Mouse (Mus musculus) neural tube, embryonic 15.5 days (tissue): ENCODE data around the gene Uckl1. TPM values are rescaled to one million over a fixed set of nuclear protein-coding genes. Genes with fewer than 3 reads are reported as not detected.
A peak's percentile ranks its signal among the peaks of the same experiment; 100 is the strongest.

Experiments used
- ATAC-seq: fragments of 200-750 bp; cut with Nextera tagmentation; 2 replicates; pipeline ENCODE4 v1.8.0; 2017; ENCODE audit warnings: mild to moderate bottlenecking, moderate TSS enrichment, moderate library complexity; ENCODE audit not compliant: low FRiP score
- H3K27ac ChIP-seq: fragments of 300-500 bp; sonication (generic); replicated peaks from 2 replicates; pipeline ENCODE4 v1.5.1; 2015; ENCODE audit warnings: mild to moderate bottlenecking, inconsistent platforms
- H3K27me3 ChIP-seq: fragments of 300-500 bp; sonication (generic); replicated peaks from 2 replicates; pipeline ENCODE4 v1.6.1; 2015; ENCODE audit warnings: inconsistent platforms
- H3K36me3 ChIP-seq: fragments of 300-500 bp; sonication (generic); 2 replicates; pipeline ENCODE4 v1.6.1; 2015; ENCODE audit warnings: inconsistent platforms
- H3K4me1 ChIP-seq: fragments of 300-500 bp; sonication (generic); 2 replicates; pipeline ENCODE4 v1.6.1; 2015; ENCODE audit warnings: inconsistent platforms
- H3K4me2 ChIP-seq: fragments of 300-500 bp; sonication (generic); 2 replicates; pipeline ENCODE4 v1.6.1; 2015; ENCODE audit warnings: inconsistent platforms, mild to moderate bottlenecking, moderate library complexity
- H3K4me3 ChIP-seq: fragments of 300-500 bp; sonication (generic); replicated peaks from 2 replicates; pipeline ENCODE4 v1.5.1; 2015; ENCODE audit warnings: mild to moderate bottlenecking, inconsistent platforms
- H3K9ac ChIP-seq: fragments of 300-500 bp; sonication (generic); replicated peaks from 2 replicates; pipeline ENCODE4 v1.6.1; 2015; ENCODE audit warnings: mild to moderate bottlenecking, inconsistent platforms
- H3K9me3 ChIP-seq: fragments of 300-500 bp; sonication (generic); replicated peaks from 2 replicates; pipeline ENCODE4 v1.6.1; 2016; ENCODE audit warnings: inconsistent platforms
- WGBS: fragments of 180-500 bp; shearing (Covaris S2); methylation state at CpG from one replicate; pipeline ENCODE4 v1.1.7; 2015; ENCODE audit warnings: mixed read lengths; 5-methylcytosine and 5-hydroxymethylcytosine counted together
- polyA plus RNA-seq: library from polyadenylated mRNA; unstranded; fragments of >200 nt; fragmentation: Nextera tagmentation; extraction: Ambion mirVana; gene quantifications from 2 replicates; pipeline ENCODE4 v1.2.1, GENCODE M21; 2015

The Uckl1 gene
- polyA plus RNA-seq, 1 experiment from 2014 or later: 66.7 TPM

DNA sequence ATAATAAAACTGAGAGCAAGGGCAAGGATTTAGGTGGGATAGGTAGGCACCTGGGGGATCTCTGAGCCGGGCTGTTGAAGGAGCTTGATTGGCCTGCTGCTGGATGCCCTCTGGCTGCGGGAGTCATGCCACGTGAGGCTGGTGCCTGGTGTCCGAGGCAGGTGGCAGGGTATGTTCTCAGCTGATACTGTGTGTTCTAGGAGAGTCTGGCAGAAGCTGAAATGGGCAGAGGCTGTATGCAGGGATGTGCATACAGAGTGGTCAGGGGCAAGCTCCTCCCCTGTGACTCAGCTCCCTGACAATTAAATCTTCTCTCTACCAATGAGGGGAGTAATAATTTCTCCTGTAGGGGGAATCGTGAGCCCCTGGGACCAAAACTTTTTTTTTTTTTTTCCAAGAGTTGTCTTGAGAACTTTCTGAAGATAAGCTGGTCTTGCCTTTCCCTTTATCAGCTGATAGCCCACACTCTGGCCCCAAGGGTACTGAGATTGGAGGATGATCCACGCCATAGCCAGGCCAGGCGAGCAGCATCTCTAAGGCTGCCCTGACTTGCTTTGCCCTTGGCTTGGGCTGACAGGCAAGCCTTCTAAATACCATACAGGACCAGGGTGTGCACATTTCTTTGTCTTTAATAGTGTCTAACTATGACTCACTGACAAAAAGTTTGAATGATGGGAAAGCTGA lies 12.8 kb upstream of the Uckl1 start:
- H3K36me3 ChIP-seq: peaks cover 13% of the 10 kb centered on the region
- no peaks in the 10 kb centered on the region for H3K27me3 ChIP-seq
- no peak overlapping the region for H3K27ac ChIP-seq
- ATAC-seq: no peak
- WGBS: 75% methylated on average over 7 of the region's 7 CpGs
- H3K4me3 ChIP-seq: peak overlapping the region; percentile 74
- peak overlapping the region; percentile 89 for H3K4me2 ChIP-seq
- no peaks in the 10 kb centered on the region for H3K9me3 ChIP-seq
- peaks cover 58% of the 10 kb centered on the region for H3K4me1 ChIP-seq
- no peak overlapping the region; the same call in 1 of the 2 replicates for H3K9ac ChIP-seq

DNA sequence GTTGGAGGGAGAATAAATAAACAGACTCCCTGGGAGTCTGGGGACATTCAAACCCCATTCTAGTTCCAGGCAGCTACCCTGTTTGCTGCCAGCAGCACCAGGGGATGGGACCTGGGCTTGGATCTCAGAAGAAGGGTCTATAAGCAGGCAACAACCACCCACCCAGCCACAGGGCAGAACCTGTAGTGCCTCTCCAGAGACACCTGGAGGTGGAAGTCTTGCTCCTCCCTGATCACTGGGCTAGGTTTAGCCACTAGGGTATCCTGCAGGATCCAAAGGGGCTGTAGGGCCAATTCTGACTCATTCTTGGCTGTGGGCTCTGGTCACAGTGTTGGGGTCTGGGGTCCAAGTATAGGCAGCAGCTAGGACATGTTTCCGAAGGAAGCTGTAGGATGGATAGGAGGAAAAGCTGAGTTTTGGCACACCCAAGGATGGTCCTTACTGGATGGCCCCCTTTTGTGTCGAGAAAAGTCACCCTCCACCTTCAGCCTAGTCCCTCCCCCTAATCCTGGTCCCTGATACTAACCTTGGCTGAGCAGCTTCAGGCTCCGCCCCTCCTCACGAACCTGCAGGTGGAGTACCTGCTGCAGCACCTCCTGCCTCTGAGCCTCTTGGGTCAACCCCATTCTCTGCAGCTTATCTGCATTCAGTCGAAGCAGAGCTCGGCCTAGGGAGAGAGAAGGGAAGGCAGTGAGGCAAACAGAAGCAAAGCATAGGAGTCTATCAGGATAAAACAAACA lies 11.7 kb upstream of the Uckl1 start:
- 64% methylated on average over 6 of the region's 6 CpGs for WGBS
- no peak overlapping the region for H3K4me2 ChIP-seq
- H3K4me3 ChIP-seq: no peak overlapping the region
- ATAC-seq: no peak
- H3K9me3 ChIP-seq: no peaks in the 10 kb centered on the region
- peaks cover 53% of the 10 kb centered on the region for H3K4me1 ChIP-seq
- H3K36me3 ChIP-seq: peaks cover 13% of the 10 kb centered on the region
- H3K9ac ChIP-seq: no peak overlapping the region
- no peaks in the 10 kb centered on the region for H3K27me3 ChIP-seq
- H3K27ac ChIP-seq: no peak overlapping the region

DNA sequence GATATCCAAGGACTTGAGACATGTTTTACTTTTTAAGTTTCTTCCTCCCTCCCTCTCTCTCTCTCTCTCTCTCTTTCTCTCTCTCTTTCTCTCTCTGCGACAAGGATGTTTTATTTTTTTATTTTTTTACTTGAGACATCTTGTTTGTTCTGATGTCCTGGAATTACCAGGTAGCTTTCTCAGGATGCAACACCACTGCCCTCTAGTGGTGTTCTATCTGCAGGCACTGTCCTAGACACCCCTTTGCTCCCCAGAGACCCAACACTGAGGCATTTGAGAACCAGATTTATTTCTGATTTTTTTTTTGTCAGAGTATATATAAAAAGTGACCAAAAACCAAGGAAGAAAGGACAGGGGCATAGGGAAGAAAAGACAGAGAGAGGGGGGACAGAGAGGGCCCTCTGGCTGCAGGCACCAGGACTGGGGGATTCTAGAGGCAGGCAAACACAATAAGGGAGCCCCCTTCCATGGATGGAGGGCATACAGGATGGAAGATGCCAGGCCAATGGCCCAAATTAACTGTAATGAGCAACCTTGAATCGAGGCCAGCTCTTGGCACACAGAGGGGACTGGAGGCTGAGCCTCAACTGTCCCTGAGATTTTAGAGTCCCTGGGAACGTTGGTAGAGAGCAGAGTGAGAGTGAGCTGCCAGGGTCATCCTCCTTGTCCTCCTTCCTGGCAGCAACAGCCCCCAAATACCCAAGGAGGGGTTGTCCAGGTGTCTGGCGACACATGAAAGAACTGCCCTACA lies 10.4 kb upstream of the Uckl1 start:
- H3K9ac ChIP-seq: no peak overlapping the region
- H3K27me3 ChIP-seq: no peaks in the 10 kb centered on the region
- no peak overlapping the region for H3K4me2 ChIP-seq
- 70% methylated on average over 4 of the region's 4 CpGs for WGBS
- peaks cover 59% of the 10 kb centered on the region for H3K4me1 ChIP-seq
- no peak for ATAC-seq
- H3K36me3 ChIP-seq: peaks cover 21% of the 10 kb centered on the region
- H3K27ac ChIP-seq: no peak overlapping the region
- no peak overlapping the region for H3K4me3 ChIP-seq
- H3K9me3 ChIP-seq: no peaks in the 10 kb centered on the region

DNA sequence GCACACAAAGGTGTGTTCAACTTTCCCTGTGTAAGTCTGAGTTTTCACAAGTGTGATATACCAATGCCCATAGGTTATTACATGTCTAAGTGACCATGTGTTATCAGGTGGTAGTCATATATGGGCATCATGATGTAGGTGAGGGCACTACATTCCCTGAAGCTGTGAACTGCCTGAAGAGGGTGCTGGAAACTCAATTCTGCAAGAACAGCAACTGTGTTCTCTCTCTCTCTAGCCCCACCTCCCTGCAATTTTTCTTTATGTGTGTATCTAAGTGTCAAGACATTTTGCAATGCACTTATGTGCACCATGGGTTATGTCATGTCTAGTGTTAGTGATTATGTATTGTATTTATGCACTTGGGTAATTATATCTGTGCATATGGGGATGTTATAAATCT lies 9.2 kb upstream of the Uckl1 start:
- Histone ChIP-seq H3K27me3 (no peaks in the 10 kb centered on the region), H3K4me2 (no peak overlapping the region), H3K9me3 (no peaks in the 10 kb centered on the region), H3K36me3 (peaks cover 33% of the 10 kb centered on the region), H3K27ac (no peak overlapping the region), H3K9ac (no peak overlapping the region), H3K4me3 (no peak overlapping the region), H3K4me1 (peaks cover 53% of the 10 kb centered on the region)
- ATAC-seq: no peak

DNA sequence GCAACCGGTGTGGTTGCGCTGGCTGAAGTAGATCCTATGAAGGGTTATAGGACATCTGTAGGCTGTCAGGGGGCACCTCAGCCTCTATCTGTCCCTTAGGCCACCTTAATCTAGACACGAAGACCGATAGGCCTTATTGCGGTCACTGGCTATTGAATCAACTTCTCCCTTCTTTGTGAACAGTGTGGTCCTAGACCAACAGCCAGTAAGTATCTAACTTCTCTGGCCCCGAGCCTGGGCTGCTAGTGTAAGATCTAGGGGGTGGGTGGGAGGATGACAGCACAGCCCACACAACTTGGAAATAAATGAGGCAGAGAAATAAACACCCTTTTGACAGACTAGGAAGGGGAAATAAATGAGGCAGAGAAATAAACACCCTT lies 8.3 kb upstream of the Uckl1 start:
- Histone ChIP-seq H3K36me3 (peaks cover 42% of the 10 kb centered on the region), H3K4me2 (peak overlapping the region; percentile 90), H3K9ac (peak overlapping the region; percentile 90), H3K4me1 (peaks cover 47% of the 10 kb centered on the region), H3K27me3 (no peaks in the 10 kb centered on the region), H3K27ac (peak overlapping the region; percentile 95), H3K4me3 (peak overlapping the region; percentile 83), H3K9me3 (no peaks in the 10 kb centered on the region)
- ATAC-seq: peak; percentile 22; the same call in 1 of the 2 replicates
- 3% methylated on average over 6 of the region's 6 CpGs for WGBS

DNA sequence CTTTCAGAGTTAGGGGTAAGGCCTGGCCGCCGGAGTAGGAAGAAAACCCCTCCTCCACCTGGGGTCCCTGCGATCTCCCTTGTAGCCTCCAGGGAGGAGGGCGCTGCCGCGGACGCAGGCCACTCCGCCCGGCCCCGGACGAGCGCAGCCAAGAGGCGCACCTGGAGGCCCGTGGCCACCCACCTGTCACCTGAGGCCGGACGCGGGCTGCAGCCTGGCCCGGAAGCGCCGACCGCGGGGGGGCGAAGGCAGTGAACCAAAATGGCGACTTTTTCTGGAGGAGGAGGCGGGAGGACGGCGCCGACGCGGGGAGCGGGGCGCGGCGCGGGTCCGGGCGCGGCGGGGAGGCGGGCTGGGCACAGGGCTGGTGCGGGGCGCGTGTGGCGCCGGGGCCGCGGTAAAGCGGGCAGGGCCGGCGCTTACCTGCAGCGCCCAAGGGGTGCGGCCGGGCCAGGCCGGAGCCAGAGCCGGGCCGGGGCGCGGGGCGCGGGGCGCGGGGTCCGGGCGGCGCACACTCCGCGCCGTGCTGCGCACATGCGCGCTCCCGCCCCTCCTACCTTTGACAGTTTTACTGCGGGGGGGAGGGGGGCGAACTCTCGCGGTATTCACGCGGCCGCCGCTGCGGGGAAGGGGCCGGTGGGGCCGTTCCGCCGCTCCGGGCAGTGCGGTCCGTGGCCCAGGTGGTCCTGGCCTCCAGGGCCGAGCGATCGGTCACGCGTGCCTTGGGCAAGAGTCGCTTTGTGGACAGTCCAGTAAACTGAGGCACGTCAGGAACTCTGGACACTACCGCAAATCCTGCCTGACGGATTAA lies 7.7 kb upstream of the Uckl1 start, which contains the start of gene Zfp512b:
Zfp512b (minus strand) TSS at position 573 of the 811 bp plus-strand sequence.
- peak within 1 kb of the TSS; percentile 83 for H3K4me3 ChIP-seq
- no peaks in the 10 kb centered on the region for H3K27me3 ChIP-seq
- H3K27ac ChIP-seq: peak within 1 kb of the TSS; percentile 95
- H3K9me3 ChIP-seq: no peaks in the 10 kb centered on the region
- H3K36me3 ChIP-seq: peaks cover 47% of the 10 kb centered on the region
- peak; percentile 90 for ATAC-seq
- WGBS: under 1% methylated on average over 59 of the region's 97 CpGs
- H3K9ac ChIP-seq: peak within 1 kb of the TSS; percentile 90
- peak within 1 kb of the TSS; percentile 90 for H3K4me2 ChIP-seq
- peaks cover 43% of the 10 kb centered on the region for H3K4me1 ChIP-seq

DNA sequence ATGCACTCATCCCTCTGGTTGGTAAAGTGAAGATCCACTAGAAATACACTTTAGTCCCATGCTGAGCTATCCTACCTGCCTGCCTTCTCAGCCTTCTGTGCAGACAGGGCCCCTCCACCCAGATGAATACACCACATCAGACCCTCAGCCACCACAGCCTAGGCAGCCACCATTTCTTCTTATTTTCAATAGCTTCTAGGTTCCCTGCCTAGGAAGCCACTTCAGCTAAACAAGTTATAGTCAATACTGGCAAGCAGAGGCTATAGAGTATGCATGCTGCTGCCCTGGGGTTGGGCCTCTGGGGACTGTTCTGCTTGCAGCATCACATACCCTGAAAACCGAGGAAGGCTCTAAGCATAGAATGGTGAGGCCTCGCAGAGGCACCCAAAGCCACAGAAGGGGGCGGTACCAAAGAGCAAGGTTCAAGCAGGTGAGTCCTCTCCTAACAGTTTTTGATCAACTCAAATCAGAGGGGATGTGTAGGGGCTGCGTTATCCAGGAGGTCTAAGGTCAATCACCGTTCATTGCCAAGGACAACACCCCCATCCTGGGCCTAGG lies 6.9 kb upstream of the Uckl1 start, which contains the start of gene Prpf6:
Prpf6 (plus strand) TSS at position 341 of the 558 bp plus-strand sequence.
- Histone ChIP-seq H3K4me2 (peak within 1 kb of the TSS; percentile 90), H3K9ac (peak within 1 kb of the TSS; percentile 90), H3K9me3 (no peaks in the 10 kb centered on the region), H3K27me3 (no peaks in the 10 kb centered on the region), H3K36me3 (peaks cover 52% of the 10 kb centered on the region), H3K4me3 (peak within 1 kb of the TSS; percentile 83), H3K4me1 (peaks cover 37% of the 10 kb centered on the region), H3K27ac (peak within 1 kb of the TSS; percentile 95)
- ATAC-seq: peak; percentile 18
- WGBS: 22% methylated on average over 5 of the region's 5 CpGs

DNA sequence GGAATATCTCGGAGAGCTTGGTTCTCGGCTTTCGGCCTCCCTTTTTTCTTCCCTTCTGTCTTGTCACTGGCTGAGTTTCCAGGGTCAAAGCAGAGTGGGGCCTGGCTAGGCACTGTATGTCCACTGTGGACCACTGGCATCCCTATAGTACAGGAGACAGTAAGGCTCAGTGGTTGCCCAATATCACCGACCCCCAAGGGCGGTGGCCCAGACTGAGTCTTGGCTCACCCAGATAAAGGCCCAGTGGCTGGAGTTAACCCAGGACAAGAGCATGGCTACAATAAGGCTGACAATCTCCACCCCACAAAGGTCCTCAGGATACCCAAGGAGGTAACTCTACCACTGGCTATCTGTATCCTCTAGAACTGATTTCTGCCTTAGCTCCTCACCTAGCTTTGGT lies 5.8 kb upstream of the Uckl1 start:
- no peak overlapping the region for H3K9ac ChIP-seq
- H3K4me3 ChIP-seq: no peak overlapping the region
- WGBS: 93% methylated on average over 5 of the region's 5 CpGs
- no peaks in the 10 kb centered on the region for H3K9me3 ChIP-seq
- ATAC-seq: no peak
- no peaks in the 10 kb centered on the region for H3K27me3 ChIP-seq
- H3K27ac ChIP-seq: no peak overlapping the region
- peaks cover 52% of the 10 kb centered on the region for H3K36me3 ChIP-seq
- peak overlapping the region; percentile 90 for H3K4me2 ChIP-seq
- peaks cover 37% of the 10 kb centered on the region for H3K4me1 ChIP-seq

DNA sequence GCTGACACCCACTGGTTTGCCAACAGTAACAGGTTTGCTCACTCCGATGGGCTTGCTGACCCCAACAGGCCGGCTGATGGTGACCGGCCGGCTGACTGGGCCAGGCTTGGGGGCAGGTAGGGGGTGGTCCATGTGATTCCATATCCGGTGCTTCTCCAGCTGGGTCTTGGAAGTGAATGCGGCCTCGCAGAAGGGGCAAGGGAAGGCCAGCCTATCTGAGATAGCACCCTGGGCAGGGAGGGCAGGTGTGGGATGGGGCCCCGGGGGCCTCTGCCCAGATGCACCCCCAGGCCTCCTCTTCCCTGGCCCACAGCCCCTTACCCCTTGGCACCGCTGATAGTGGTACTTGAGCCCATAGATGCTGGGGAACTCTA lies 5.0 kb upstream of the Uckl1 start:
- Histone ChIP-seq H3K36me3 (peaks cover 60% of the 10 kb centered on the region), H3K9ac (no peak overlapping the region), H3K9me3 (no peaks in the 10 kb centered on the region), H3K27ac (no peak overlapping the region), H3K4me1 (peaks cover 35% of the 10 kb centered on the region), H3K4me3 (no peak overlapping the region), H3K4me2 (no peak overlapping the region), H3K27me3 (no peaks in the 10 kb centered on the region)
- WGBS: 96% methylated on average over 9 of the region's 9 CpGs
- ATAC-seq: no peak

DNA sequence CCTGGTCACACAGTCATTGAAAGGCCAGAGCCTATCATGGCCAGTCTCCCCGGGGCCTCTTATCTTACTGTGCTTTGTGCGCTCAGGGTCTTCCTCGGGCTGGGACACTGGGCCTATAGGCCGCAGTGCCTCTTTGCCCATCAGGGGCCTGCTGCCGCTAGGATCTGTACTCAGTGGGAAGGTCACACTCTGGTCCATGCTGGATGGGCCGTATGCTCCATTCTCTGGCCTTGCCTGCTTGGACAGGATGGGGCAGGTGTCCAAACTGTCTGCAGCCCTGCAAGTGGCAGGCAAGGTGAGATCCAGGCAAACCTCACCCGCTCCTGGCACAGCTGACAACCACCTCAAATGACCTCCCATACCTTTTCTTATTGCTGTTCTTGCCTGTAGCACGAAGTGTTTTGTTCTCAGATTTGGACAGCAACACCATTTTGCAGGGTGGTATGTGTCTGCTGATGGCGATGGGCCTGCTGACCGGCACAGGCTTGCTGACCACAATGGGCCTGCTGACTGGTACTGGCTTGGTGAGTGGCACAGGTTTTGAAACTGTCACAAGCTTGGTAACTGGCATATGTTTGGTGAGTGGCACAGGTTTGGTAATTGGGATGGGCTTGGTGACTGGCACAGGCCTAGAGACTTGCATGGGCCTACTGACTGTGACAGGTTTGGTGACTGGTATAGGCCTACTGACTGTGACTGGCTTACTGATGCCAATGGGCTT lies 4.5 kb upstream of the Uckl1 start:
- ATAC-seq: no peak
- H3K4me3 ChIP-seq: no peak overlapping the region
- H3K36me3 ChIP-seq: peaks cover 65% of the 10 kb centered on the region

More for the DNA sequence above, 4.5 kb upstream of the Uckl1 start:
- WGBS: 94% methylated on average over 10 of the region's 10 CpGs
- Histone ChIP-seq H3K9ac (no peak overlapping the region), H3K4me1 (peaks cover 35% of the 10 kb centered on the region), H3K27ac (no peak overlapping the region), H3K27me3 (no peaks in the 10 kb centered on the region), H3K9me3 (no peaks in the 10 kb centered on the region), H3K4me2 (no peak overlapping the region)
